Mouse (Mus musculus): ENCODE results near the gene Olfr543. TPM values are rescaled to one million over a fixed set of nuclear protein-coding genes. Genes with fewer than 3 reads are reported as not detected.

Olfr543 gene
- polyA plus RNA-seq (2012; rRNA removed), result not detected in 2 replicates

DNA sequence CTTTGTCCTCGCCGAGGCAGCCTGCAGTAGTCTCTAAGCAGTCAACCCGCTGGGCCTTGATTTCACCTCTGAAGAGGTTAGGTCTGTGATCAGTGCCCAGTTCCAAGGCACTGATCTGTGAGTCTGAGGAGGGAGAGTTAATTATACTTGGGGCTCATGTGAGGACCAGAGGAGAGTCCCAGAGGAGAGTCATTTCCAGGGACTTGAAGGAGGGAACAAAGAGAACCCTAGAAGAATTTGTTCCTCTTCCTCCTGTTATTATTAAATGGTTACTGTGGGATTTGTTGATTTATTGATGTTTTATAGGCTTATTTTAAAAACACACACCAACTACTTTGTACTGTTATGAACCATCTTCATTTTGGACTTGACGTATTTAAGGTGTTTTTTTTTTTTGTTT is at the start of gene Olfr543:
Gene Olfr543 (minus strand): TSS at position 101 of the 400 bp plus-strand sequence.

DNA sequence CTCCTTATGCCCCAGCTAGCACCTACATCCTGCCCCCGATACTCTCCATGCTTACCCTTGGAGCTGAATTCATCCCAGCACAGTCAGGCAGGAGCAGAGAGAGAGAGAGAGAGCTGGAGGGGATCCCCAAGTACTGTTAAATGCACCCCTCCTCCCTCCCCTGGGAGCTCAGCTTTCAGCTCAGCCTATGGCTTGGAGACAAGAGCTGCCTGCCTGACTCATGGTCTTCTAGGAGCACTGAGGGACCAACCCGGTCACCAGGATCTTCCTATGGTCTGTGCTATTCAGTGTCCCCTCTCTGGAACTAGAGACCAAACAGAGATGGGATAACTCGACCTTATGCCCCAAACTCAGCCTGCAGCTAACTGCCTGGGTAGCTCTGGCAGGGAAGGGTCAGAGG is 18.0 kb upstream of the Olfr543 start, which contains the start of gene Olfr545:
Gene Olfr545 (minus strand): TSS at position 101 of the 400 bp plus-strand sequence.

DNA sequence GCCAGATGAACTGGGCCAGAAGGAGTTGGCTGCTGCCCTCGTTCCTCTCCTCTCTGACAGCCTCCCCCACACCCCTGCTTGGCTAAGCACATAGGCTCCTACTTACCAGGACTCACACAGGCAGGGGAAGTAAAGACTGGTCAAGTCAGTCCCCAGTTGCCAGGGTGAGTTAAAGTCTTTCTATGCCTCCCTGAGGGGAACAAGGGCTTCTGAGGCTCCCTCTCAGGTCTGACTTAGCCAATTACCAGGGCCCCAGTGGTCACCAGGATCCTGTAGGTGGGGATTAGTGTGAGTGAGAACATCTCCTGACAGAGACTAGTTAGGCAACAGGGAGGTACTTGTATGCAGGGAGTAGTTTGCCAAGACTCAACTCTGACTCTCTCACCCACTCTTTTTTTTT is 6.7 kb upstream of the Olfr543 start, which contains the start of gene Olfr544:
Gene Olfr544 (minus strand): TSS at position 153 of the 400 bp plus-strand sequence.

DNA sequence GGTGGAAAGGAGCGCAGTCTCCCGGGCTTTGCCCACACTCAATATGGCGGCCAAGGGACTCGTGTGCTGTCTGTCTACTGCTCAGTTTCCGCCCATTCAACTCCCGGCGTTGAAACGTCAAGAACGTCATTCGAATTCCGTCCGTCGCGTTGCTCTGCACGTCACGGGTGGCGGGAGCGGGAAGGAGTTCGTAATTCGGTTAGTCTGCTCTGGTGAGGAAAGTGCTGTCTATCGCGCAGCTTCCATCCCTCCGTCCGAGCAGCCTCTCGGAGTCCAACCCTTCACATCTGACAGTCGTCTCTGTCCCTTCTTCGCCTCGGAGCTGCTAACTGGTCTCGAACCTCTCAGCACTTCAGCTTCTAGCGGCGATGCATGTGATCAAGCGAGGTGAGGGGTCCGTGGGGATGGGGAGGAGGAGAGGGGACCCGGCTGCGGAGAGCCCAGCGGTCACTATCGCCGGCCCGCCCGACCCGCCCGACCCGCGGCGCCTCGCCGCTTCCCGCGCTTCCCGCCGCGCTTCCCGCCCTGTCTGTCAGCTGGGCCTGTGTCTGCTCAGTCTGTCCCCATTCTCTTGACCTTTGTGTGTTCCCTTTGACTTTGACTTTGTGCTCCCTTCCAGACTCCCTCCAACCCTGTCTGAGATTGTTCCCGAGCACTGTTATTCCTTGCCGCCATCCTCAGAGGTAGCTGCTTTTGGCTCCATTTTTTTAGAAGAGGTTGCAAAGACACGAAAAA is 39.7 kb downstream of the Olfr543 start, which contains the start of gene Rrm1:
Gene Rrm1 (plus strand): TSS at position 39 of the 735 bp plus-strand sequence.

Other genes starting within 250 kb of the Olfr543 start
- gene Rhog, start 225.6 kb downstream of the Olfr543 start, polyA plus RNA-seq (2012; rRNA removed), result 73.3 and 99.2 TPM in 2 replicates
- 76.9 and 80.7 TPM in 2 replicates for gene Stim1, start 213.9 kb downstream of the Olfr543 start, polyA plus RNA-seq (2012; rRNA removed)
- gene Rrm1, start 40.0 kb downstream of the Olfr543 start, polyA plus RNA-seq (2012; rRNA removed), result 9.4 and 13.6 TPM in 2 replicates
- gene Olfr544, start 6.6 kb upstream of the Olfr543 start, polyA plus RNA-seq (2012; rRNA removed), result not detected in 2 replicates
- gene Olfr545, start 17.9 kb upstream of the Olfr543 start, polyA plus RNA-seq (2012; rRNA removed), result not detected in 2 replicates
- not detected in 2 replicates for gene Olfr547, start 53.1 kb upstream of the Olfr543 start, polyA plus RNA-seq (2012; rRNA removed)
- not detected in 2 replicates for gene Olfr548-ps1, start 59.2 kb upstream of the Olfr543 start, polyA plus RNA-seq (2012; rRNA removed)
- gene Olfr549, start 68.2 kb upstream of the Olfr543 start, polyA plus RNA-seq (2012; rRNA removed), result not detected in 2 replicates
- gene Trim21, start 83.8 kb upstream of the Olfr543 start, polyA plus RNA-seq (2012; rRNA removed), result 3.1 and 3.4 TPM in 2 replicates
- gene Olfr550, start 89.8 kb upstream of the Olfr543 start, polyA plus RNA-seq (2012; rRNA removed), result 0.18 and 0.25 TPM in 2 replicates
- not detected in 2 replicates for gene Olfr551, start 110.2 kb upstream of the Olfr543 start, polyA plus RNA-seq (2012; rRNA removed)
- not detected in 2 replicates for gene Olfr552, start 116.1 kb upstream of the Olfr543 start, polyA plus RNA-seq (2012; rRNA removed)
- not detected in 2 replicates for gene Olfr553, start 136.5 kb upstream of the Olfr543 start, polyA plus RNA-seq (2012; rRNA removed)
- gene Olfr554, start 156.8 kb upstream of the Olfr543 start, polyA plus RNA-seq (2012; rRNA removed), result not detected in 2 replicates
- not detected in 2 replicates for gene Olfr555, start 177.1 kb upstream of the Olfr543 start, polyA plus RNA-seq (2012; rRNA removed)
- not detected in 2 replicates for gene Olfr556, start 183.2 kb upstream of the Olfr543 start, polyA plus RNA-seq (2012; rRNA removed)
- gene Trim68, start 205.6 kb upstream of the Olfr543 start, polyA plus RNA-seq (2012; rRNA removed), result 14.6 and 19.4 TPM in 2 replicates
- not detected in 2 replicates for gene Olfr557, start 214.2 kb upstream of the Olfr543 start, polyA plus RNA-seq (2012; rRNA removed)
- 3.2 and 3.3 TPM in 2 replicates for gene Olfr558, start 220.5 kb upstream of the Olfr543 start, polyA plus RNA-seq (2012; rRNA removed)
- gene Olfr33, start 237.4 kb upstream of the Olfr543 start, polyA plus RNA-seq (2012; rRNA removed), result not detected in 2 replicates
- not detected in 2 replicates for gene Olfr559, start 245.8 kb upstream of the Olfr543 start, polyA plus RNA-seq (2012; rRNA removed)

Measured in ovary, adult 2 months (tissue).